Mouse (Mus musculus) ES-Bruce4 (cell line): ENCODE data around the gene Il2rb.

ENCODE experiments used
- CTCF ChIP-seq: IDR thresholded peaks from one replicate; pipeline ENCODE4 v1.8.1; 2011; ENCODE audit warnings: low read depth, low read length
- EP300 ChIP-seq: IDR thresholded peaks from 2 replicates; pipeline ENCODE4 v1.6.1; 2011; ENCODE audit warnings: low read depth, low read length; ENCODE audit not compliant: insufficient read depth

- peak; percentile 64 for TF ChIP-seq CTCF
- TF ChIP-seq EP300, result no peak
These were observed 60.1 kb downstream of the Il2rb start for GRCm38 (mm10) chr15:78434896-78435520.
